Mouse (Mus musculus) spleen, adult 2 months (tissue): ENCODE data around the gene Adgrd1. TPM values are rescaled to one million over a fixed set of nuclear protein-coding genes. Genes with fewer than 3 reads are reported as not detected.
A peak's percentile ranks its signal among the peaks of the same experiment; 100 is the strongest.

Experiments used
- DNase-seq, 2 experiments: peaks; one replicate each; pipeline versions ENCODE4 v3.0.0 to v3.0.0-alpha.2; 2012 to 2021; ENCODE audit warnings: low spot score in 2 of 2, low read depth in 1 of 2
- H3K27ac ChIP-seq: fragments of 200-500 bp; 2 replicates; pipeline ENCODE4 v1.5.1; 2012; ENCODE audit warnings: low read length, inconsistent platforms; ENCODE audit not compliant: insufficient read depth
- H3K27me3 ChIP-seq: fragments of 200-500 bp; 2 replicates; pipeline ENCODE4 v1.6.1; 2012; ENCODE audit warnings: mild to moderate bottlenecking, moderate library complexity, low read length, inconsistent platforms; ENCODE audit not compliant: control insufficient read depth, insufficient read depth
- H3K36me3 ChIP-seq: fragments of 200-500 bp; 2 replicates; pipeline ENCODE4 v1.6.1; 2012; ENCODE audit warnings: mild to moderate bottlenecking, low read length, inconsistent platforms; ENCODE audit not compliant: control insufficient read depth, insufficient read depth
- H3K4me1 ChIP-seq: fragments of 200-500 bp; 2 replicates; pipeline ENCODE4 v1.6.1; 2011; ENCODE audit warnings: inconsistent platforms; ENCODE audit not compliant: control insufficient read depth, insufficient read depth, insufficient read length
- H3K4me3 ChIP-seq: fragments of 200-500 bp; 2 replicates; pipeline ENCODE4 v1.5.1; 2011; ENCODE audit warnings: mild to moderate bottlenecking, inconsistent platforms; ENCODE audit not compliant: insufficient read depth, insufficient read length; ENCODE audit errors: extremely low read depth
- CTCF ChIP-seq: fragments of 200-500 bp; IDR thresholded peaks from 2 replicates; pipeline ENCODE4 v1.5.1; 2011; ENCODE audit warnings: mild to moderate bottlenecking, inconsistent platforms; ENCODE audit not compliant: insufficient read depth, insufficient read length, insufficient replicate concordance; ENCODE audit errors: extremely low read depth
- POLR2A ChIP-seq: fragments of 200-500 bp; IDR thresholded peaks from 2 replicates; pipeline ENCODE4 v1.6.1; 2011; ENCODE audit warnings: low read depth, low read length, inconsistent platforms
- WGBS: fragments of 180-500 bp; shearing (Covaris S2); methylation state at CpG from one replicate; pipeline ENCODE4 v1.1.7; 2018; 5-methylcytosine and 5-hydroxymethylcytosine counted together
- polyA plus RNA-seq: library from polyadenylated mRNA; depleted of rRNA; stranded (reverse); fragments of >200 nt; gene quantifications from 2 replicates; pipeline ENCODE4 v1.2.3, GENCODE M21; 2012; rRNA removed

Gene Adgrd1
- 1.2 and 1.3 TPM in 2 replicates for polyA plus RNA-seq

DNA sequence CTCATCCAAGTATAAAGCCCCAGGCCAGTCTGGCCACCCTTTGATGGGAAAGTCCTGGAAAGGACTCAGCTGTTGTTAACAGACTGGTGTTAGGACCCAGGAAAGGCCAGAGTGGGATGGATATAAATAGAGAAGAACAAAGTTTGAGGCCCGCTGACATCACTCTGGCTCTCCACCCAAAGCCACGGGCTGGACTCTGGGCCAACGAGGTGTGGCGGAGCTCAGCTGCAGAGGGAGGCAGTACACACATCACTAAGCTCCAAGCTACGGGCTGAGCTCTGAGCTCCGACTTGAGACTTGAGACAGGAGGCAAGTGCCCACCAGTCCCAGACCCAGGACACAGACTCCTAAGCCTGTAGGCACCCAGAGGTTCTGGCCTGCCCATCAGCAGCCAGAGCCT is at the start of gene Adgrd1:
TSS of gene Adgrd1 (plus strand) at position 240 of the 400 bp plus-strand sequence.
- TF ChIP-seq POLR2A (no peak), CTCF (no peak)
- Histone ChIP-seq H3K4me3 (no peak within 1 kb of the TSS), H3K27ac (no peak within 1 kb of the TSS), H3K36me3 (no peaks in the 10 kb centered on the region), H3K27me3 (no peaks in the 10 kb centered on the region), H3K4me1 (no peaks in the 10 kb centered on the region)
- WGBS: 47% methylated on average over 6 of the region's 6 CpGs
- no peak for DNase-seq

DNA sequence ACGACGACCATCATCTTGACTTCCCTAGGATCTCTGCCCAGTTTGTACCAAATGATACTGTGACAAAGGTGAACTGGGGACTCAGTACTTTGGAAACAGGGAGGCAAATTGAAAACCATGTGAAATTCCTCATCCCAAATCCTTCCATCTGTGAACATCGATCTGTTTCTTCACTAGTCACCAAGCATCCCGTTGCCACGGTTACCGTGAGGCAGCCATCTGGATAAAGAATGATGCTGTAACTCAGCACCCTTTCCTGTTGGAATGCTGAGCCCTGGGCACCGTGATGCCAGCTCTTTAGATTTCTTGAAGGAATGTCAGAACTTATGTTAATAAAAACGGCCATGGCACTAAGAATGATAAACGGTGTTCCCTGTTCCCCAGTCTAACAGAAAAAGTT is 47.2 kb upstream of the Adgrd1 start:
- TF ChIP-seq POLR2A (no peak), CTCF (no peak)
- DNase-seq: no peak
- H3K4me3 ChIP-seq: no peak overlapping the region
- no peaks in the 10 kb centered on the region for H3K27me3 ChIP-seq
- 87% methylated on average over 9 of the region's 9 CpGs for WGBS
- no peak overlapping the region for H3K27ac ChIP-seq
- no peaks in the 10 kb centered on the region for H3K36me3 ChIP-seq
- no peaks in the 10 kb centered on the region for H3K4me1 ChIP-seq

DNA sequence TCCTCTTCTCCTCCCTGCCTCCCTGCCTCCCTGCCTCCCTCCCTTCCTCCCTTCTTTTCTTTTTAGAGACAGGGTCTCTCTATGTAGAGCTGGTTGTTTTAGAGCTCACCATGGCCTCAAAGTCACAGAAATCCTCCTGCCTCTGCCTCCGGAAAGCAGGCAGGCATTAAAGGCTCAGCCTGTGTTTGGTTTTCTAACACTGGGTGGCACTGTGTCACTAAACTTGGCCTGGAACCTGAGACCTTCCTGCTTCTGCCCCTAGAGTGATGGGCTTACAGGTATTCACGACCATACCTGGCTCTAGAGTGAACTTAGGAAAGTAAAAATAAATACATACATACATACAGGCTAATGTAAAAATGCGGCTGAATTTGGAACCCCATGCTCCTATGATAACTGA is 44.6 kb upstream of the Adgrd1 start:
- Histone ChIP-seq H3K4me1 (no peaks in the 10 kb centered on the region), H3K4me3 (no peak overlapping the region), H3K27ac (no peak overlapping the region), H3K27me3 (no peaks in the 10 kb centered on the region), H3K36me3 (no peaks in the 10 kb centered on the region)
- no peak for TF ChIP-seq POLR2A
- no peak for TF ChIP-seq CTCF
- WGBS: 71% methylated on average over 3 of the region's 3 CpGs
- DNase-seq: no peak

DNA sequence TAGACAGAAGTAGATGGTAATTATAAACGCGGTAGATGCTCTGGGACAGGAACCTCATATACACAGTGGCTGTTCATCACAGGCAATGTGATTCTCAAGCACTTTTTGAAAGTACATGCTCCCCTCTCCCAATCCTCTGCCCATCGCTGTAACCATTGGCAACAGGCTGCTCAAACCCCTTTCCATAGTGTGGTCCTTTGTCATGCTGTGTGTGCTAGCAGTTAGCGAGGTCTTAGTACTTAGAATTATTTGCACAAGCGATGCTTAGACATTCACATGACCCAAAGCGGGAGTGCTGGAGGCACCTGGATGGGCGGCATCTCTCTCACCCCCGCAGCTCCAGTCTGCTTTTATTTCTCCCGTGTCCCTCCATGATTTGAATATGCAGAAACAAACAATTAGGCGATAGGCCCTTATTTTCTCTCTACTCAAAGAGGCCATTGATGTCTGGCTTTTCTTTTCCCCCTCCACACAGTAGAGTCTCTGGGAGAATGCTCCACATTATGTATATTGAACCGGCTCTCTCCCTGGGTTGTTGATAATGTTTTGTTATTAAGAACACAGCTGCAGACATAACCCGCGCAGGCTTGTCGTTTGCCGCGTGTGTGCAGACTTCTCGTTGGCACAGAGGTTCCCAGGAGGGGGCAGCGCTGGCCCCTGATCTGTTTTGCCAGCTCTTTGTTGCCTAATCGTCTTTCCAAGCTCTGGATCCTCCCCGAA is 43.8 kb upstream of the Adgrd1 start:
- DNase-seq: no peak
- WGBS: 57% methylated on average over 20 of the region's 20 CpGs
- Histone ChIP-seq H3K27ac (no peak overlapping the region), H3K36me3 (no peaks in the 10 kb centered on the region), H3K27me3 (no peaks in the 10 kb centered on the region), H3K4me3 (no peak overlapping the region), H3K4me1 (no peaks in the 10 kb centered on the region)
- TF ChIP-seq CTCF: no peak
- TF ChIP-seq POLR2A: no peak

GRCm38 (mm10) chr5:129054675-129055284 is 41.8 kb upstream of the Adgrd1 start:
- Histone ChIP-seq H3K4me1 (no peaks in the 10 kb centered on the region), H3K36me3 (no peaks in the 10 kb centered on the region), H3K27me3 (no peaks in the 10 kb centered on the region), H3K4me3 (no peak overlapping the region), H3K27ac (no peak overlapping the region)
- no peak for DNase-seq
- WGBS: 80% methylated on average over 9 of the region's 9 CpGs
- TF ChIP-seq CTCF: no peak
- no peak for TF ChIP-seq POLR2A

DNA sequence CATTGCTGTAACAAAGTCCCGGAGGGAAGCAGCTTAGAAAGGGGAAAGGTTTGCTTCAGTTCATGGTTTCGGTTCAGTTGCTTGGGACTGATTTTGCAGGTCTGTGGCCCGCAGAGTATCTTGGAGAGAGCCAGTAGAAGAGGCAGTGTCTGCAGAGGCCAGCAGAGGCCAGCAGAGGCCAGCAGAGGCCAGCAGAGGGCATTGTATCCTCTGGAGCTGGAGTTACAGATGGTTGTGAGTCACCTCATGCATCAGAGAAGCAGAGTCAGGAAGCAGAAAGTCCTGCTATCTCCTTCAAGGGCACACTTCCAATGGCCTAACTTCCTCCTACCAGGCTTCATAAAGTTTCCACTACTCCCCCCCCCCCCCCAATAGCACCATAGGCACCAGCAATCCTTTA is 37.4 kb upstream of the Adgrd1 start:
- no peaks in the 10 kb centered on the region for H3K4me1 ChIP-seq
- no peak for DNase-seq
- TF ChIP-seq CTCF: no peak
- no peak for TF ChIP-seq POLR2A
- no peak overlapping the region for H3K27ac ChIP-seq
- WGBS: 78% methylated on average over 3 of the region's 3 CpGs
- no peaks in the 10 kb centered on the region for H3K36me3 ChIP-seq
- no peaks in the 10 kb centered on the region for H3K27me3 ChIP-seq
- no peak overlapping the region for H3K4me3 ChIP-seq

DNA sequence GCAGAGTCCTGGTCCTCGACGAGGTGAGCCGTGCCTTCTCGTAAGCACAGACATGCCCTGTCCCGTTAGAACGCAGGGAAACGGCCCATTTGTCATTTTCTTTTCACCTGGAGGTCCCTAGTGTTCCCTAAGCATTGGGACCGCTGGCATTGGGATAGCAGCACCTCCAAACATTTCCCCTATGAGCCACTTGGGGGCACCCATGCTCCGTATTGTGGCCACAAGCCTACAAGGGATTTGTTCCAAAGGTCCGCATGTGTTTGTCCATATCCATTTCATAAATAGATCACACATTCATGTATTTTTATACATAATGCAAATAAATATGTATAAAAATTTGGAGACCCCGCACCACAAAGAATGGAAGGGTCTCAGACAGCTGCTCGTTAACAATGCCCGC is 35.0 kb upstream of the Adgrd1 start:
- peak in 1 of 2 experiments; percentile 41 for DNase-seq
- no peak for TF ChIP-seq POLR2A
- TF ChIP-seq CTCF: peak; percentile 66; the same call in 1 of the 2 replicates
- no peaks in the 10 kb centered on the region for H3K4me1 ChIP-seq
- no peaks in the 10 kb centered on the region for H3K27me3 ChIP-seq
- 21% methylated on average over 13 of the region's 13 CpGs for WGBS
- no peak overlapping the region for H3K27ac ChIP-seq
- no peaks in the 10 kb centered on the region for H3K36me3 ChIP-seq
- H3K4me3 ChIP-seq: no peak overlapping the region
